In the genomic region with DNA sequence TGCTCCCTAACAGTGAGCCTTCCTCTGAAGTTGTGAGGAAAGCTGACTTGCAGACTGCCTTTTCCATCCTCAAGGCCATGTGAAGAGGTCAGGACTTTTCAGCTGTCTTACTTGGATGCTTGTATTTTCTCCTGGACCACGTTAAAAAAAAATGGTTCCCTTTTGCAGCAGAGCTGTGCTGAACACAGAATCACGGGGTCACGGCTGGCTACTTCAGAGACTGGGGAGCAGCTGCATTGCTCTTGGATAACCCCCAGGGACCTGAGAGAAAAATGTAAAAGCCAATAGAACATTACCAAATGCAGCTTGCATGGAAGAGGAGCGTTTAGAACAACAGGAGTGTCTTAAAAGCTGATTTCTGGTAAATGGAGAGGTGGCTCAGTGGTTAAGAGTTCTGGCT, we compare ENCODE assay signal across 11 mouse cellular contexts.
A peak's percentile ranks its signal among the peaks of the same experiment; 100 is the strongest.
DNase-seq lines count a peak whose midpoint lies in the region; ATAC-seq lines count a peak whose summit lies in the region.
"Had no signal": no experiment of that assay in that cellular context is flagged by ENCODE, and none has a peak within 500 bp of the region (broad histone marks: within the 10 kb centered on the region; RNA-seq: fewer than 3 reads in every experiment).

No protein-coding gene starts in this region.

- peak overlapping the region; percentile 47 for H3K27ac ChIP-seq in neural tube, embryonic 11.5 days (ENCODE audit: low read depth, low read length)
- H3K27ac ChIP-seq in forebrain, embryonic 16.5 days (ENCODE audit: low read length), result peak overlapping the region; percentile 92
- H3K27ac ChIP-seq in midbrain, embryonic 11.5 days (ENCODE audit: low read depth, low read length), result peak overlapping the region; percentile 69
- H3K27ac ChIP-seq: embryonic facial prominence, embryonic 15.5 days had no signal

- H3K36me3 ChIP-seq in neural tube, embryonic 11.5 days (ENCODE audit: control insufficient read depth, insufficient read depth, low read length), result no peaks in the 10 kb centered on the region
- no peaks in the 10 kb centered on the region for H3K36me3 ChIP-seq in forebrain, embryonic 16.5 days (ENCODE audit: control insufficient read depth, insufficient read depth)
- H3K36me3 ChIP-seq in midbrain, embryonic 11.5 days (ENCODE audit: control insufficient read depth, insufficient read depth, low read length), result no peaks in the 10 kb centered on the region
- H3K36me3 ChIP-seq: embryonic facial prominence, embryonic 15.5 days had no signal

- peak; percentile 40 for DNase-seq in neural tube, embryonic 11.5 days (ENCODE audit: low spot score)
- DNase-seq in neural tube, embryonic 10.5 days (ENCODE audit: extremely low spot score, low spot score), result no peak
- DNase-seq in midbrain, embryonic 11.5 days (ENCODE audit: low spot score, missing footprints), result no peak
- DNase-seq in kidney, postnatal 10 days, result no peak
- no peak for DNase-seq in left cerebral cortex, adult 9 months (ENCODE audit: low spot score in 2 of 2)
- DNase-seq: lung, adult 2 months; right cerebral cortex, postnatal 4 days; thymus, adult 18-20 months had no signal

- no peak overlapping the region for H3K4me2 ChIP-seq in neural tube, embryonic 11.5 days (ENCODE audit: low read depth)
- peak overlapping the region; percentile 4; the same call in 1 of the 2 replicates for H3K4me2 ChIP-seq in forebrain, embryonic 16.5 days (ENCODE audit: low read length)
- no peak overlapping the region for H3K4me2 ChIP-seq in midbrain, embryonic 11.5 days
- H3K4me2 ChIP-seq: embryonic facial prominence, embryonic 15.5 days had no signal

- no peaks in the 10 kb centered on the region for H3K27me3 ChIP-seq in neural tube, embryonic 11.5 days (ENCODE audit: control insufficient read depth, insufficient read depth, low read length)
- H3K27me3 ChIP-seq in forebrain, embryonic 16.5 days (replicated peaks; ENCODE audit: control insufficient read depth, insufficient read depth, low read length), result no peaks in the 10 kb centered on the region
- H3K27me3 ChIP-seq in midbrain, embryonic 11.5 days (ENCODE audit: control insufficient read depth, insufficient read depth, low read length), result no peaks in the 10 kb centered on the region
- H3K27me3 ChIP-seq: embryonic facial prominence, embryonic 15.5 days had no signal

- no peak for ATAC-seq in neural tube, embryonic 11.5 days (ENCODE audit: insufficient read depth, low FRiP score, low TSS enrichment)
- ATAC-seq in forebrain, embryonic 16.5 days, result no peak
- peak; percentile 43; the same call in 1 of the 2 replicates for ATAC-seq in midbrain, embryonic 11.5 days (ENCODE audit: low FRiP score)
- ATAC-seq in CD4-positive, CD25-positive, alpha-beta regulatory T cell, adult 4 months, result no peak

- H3K9me3 ChIP-seq in neural tube, embryonic 11.5 days (ENCODE audit: control insufficient read depth, low read length), result no peaks in the 10 kb centered on the region
- H3K9me3 ChIP-seq in forebrain, embryonic 16.5 days (ENCODE audit: control insufficient read depth, low read length), result no peaks in the 10 kb centered on the region
- no peaks in the 10 kb centered on the region for H3K9me3 ChIP-seq in midbrain, embryonic 11.5 days (ENCODE audit: control insufficient read depth, low read length)
- H3K9me3 ChIP-seq: embryonic facial prominence, embryonic 15.5 days had no signal

- 58% methylated on average over 4 of the region's 4 CpGs for WGBS in neural tube, embryonic 11.5 days
- 49% methylated on average over 4 of the region's 4 CpGs for WGBS in forebrain, embryonic 16.5 days
- 34% methylated on average over 4 of the region's 4 CpGs for WGBS in midbrain, embryonic 11.5 days

- H3K4me1 ChIP-seq in neural tube, embryonic 11.5 days (ENCODE audit: control insufficient read depth, insufficient read depth, low read length), result peaks cover 11% of the 10 kb centered on the region; the same call in 1 of the 2 replicates
- H3K4me1 ChIP-seq in forebrain, embryonic 16.5 days (replicated peaks; ENCODE audit: control insufficient read depth, insufficient read depth, low read length), result peaks cover 24% of the 10 kb centered on the region
- H3K4me1 ChIP-seq in midbrain, embryonic 11.5 days (ENCODE audit: control insufficient read depth, insufficient read depth, low read length), result peaks cover 23% of the 10 kb centered on the region
- H3K4me1 ChIP-seq: embryonic facial prominence, embryonic 15.5 days had no signal

- H3K9ac ChIP-seq in neural tube, embryonic 11.5 days (ENCODE audit: low read length), result no peak overlapping the region
- H3K9ac ChIP-seq in forebrain, embryonic 16.5 days (replicated peaks; ENCODE audit: low read depth, low read length), result no peak overlapping the region
- no peak overlapping the region for H3K9ac ChIP-seq in midbrain, embryonic 11.5 days (ENCODE audit: low read length)
- H3K9ac ChIP-seq: embryonic facial prominence, embryonic 15.5 days had no signal

- no peak overlapping the region for H3K4me3 ChIP-seq in neural tube, embryonic 11.5 days (ENCODE audit: low read depth, low read length)
- no peak overlapping the region for H3K4me3 ChIP-seq in forebrain, embryonic 16.5 days (replicated peaks; ENCODE audit: low read length)
- H3K4me3 ChIP-seq in midbrain, embryonic 11.5 days (ENCODE audit: low read depth, low read length), result no peak overlapping the region
- H3K4me3 ChIP-seq: embryonic facial prominence, embryonic 15.5 days had no signal
